Mouse (Mus musculus) Muller cell, postnatal 12 days (primary cell): ENCODE measurements around the gene Glis2.

Experiments
- DNase-seq: peaks from one replicate; pipeline ENCODE4 v3.0.0-alpha.2; 2015; ENCODE audit errors: inconsistent ontology term

The Glis2 gene

GRCm38 (mm10) chr16:4604293-4604837 is 9.9 kb downstream of the Glis2 start:
- peak; percentile 69 for DNase-seq

GRCm38 (mm10) chr16:4605514-4606131 is 11.1 kb downstream of the Glis2 start:
- DNase-seq: no peak

- no peak for DNase-seq
Measured at GRCm38 (mm10) chr16:4606431-4607084, 12.0 kb downstream of the Glis2 start.

DNA sequence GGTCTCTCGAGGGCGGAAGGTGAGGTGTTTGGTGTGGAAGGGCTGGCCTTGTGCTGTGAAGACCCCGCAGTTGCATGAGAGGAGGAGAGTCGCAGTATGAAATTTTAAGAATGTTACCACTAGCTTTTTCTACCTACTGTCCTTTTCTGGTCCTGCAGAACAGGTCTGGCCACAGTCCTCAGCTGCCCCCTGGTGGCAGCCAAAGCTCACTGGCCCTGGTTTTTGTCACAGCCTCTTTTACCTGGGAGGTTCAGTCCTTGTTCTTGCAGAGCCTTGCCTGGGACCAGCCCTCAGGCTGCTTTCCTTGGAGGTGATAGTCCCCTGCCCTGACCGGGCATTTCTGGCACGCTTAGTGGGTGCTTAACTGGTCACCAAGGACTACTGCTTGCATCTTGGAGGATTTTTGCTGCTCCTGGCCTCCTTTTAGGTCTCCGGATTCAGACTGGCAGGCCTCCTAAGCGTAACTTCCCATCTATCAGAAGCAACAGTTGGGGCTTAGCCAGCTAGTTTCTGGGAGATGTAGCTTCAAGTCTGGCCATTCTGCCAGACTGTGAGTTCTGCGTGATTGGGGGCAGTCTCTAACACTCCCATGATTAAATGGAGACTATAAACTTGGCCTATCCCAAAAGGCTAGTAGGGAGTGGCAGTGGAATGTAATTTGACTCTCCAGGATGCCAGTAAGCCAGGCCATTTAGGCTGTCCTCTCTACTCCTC is 13.5 kb downstream of the Glis2 start:
- peak; percentile 77 for DNase-seq

DNA sequence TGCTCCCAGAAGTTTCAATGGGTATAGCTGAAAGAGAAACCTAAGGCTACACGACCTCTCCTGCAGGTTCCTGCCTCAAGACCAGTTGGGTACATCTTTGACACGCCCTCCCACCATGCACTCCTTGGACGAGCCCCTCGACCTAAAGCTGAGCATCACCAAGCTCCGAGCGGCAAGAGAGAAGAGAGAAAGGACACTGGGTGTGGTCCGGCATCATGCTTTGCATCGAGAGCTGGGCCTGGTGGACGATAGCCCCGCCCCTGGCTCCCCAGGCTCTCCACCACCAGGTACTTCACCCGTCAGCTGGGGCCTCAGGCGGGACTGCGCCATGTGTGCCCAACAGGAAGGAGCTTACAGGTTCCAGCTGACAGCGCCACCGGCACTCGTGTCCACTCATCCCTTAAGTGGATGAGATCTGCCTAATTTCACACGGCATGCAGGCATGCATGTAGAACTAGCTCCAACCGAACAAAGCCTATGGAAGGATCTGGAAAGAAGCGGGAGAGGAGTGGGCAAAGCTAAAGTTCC is 14.1 kb downstream of the Glis2 start:
- no peak for DNase-seq

GRCm38 (mm10) chr16:4611193-4611592 is 16.7 kb downstream of the Glis2 start:
- DNase-seq: no peak

DNA sequence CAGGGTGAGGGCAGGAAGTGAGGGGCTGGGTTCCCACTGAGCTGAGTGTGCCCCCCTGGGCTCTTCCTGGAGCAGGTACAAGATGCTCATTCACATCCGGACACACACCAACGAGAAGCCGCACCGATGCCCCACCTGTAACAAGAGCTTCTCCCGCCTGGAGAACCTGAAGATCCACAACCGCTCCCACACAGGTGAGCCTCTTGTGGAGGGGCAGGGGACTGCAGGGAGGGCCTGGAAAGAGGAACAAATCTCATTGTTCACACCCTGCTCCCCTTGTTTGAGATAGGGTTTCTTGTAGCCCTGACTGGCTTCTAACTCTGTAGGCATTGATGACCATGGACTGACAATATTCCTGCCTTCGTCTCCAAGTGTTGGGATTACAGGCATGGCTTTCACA is 17.2 kb downstream of the Glis2 start:
- DNase-seq: no peak

DNA sequence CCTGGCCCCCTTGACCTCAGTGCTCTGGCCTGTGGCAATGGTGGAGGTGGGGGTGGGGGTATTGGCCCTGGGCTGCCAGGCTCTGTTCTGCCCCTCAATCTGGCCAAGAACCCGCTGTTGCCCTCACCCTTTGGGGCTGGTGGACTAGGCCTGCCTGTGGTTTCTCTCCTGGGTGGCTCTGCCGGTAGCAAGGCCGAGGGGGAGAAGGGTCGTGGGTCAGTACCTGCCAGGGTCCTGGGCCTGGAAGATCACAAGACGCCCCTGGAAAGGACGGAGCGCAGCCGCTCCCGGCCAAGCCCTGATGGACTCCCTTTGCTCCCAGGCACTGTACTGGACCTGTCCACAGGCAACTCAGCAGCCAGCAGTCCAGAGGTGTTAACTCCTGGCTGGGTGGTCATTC is 19.2 kb downstream of the Glis2 start:
- no peak for DNase-seq

GRCm38 (mm10) chr16:4614639-4615038 is 20.1 kb downstream of the Glis2 start:
- DNase-seq: no peak

DNA sequence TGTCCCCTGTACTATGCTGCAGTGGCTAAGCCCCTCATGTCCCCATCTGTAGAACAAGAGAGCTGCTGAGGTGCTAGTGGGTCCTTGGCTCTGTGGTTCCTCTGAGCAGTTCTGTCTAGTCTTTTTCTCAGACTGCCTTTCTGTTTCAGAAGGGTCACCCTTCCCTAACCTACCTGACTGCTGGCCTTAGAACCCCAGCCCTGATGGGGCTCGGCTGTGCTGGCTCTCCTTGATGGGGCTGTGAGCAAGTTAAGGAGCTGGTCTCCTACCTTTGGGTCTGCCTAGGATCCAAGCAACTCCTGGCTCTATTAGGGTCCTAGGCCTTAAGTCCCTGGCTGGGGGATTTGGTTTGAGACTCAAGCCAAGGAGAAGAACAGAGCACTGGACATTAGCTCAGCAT is 20.8 kb downstream of the Glis2 start:
- no peak for DNase-seq

DNA sequence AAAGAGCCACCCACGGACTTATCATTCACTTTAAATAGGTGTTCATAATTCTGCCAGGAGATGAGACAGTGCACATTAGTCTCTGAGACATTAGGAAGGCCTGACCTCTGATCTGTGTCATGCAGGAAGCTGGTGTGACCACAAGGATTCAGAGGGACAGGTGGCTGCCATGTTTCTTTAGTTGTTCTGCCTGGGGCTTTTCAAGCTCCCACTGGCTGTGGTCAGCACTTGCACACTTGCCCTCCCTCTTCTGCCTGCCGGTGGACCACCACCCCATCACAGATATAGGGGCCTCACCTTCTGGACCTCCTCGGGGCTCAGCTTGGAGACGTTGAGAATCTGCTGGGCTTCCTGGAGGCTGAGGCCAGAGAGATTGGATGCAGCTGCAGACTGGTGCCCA is 22.3 kb downstream of the Glis2 start:
- DNase-seq: no peak

DNA sequence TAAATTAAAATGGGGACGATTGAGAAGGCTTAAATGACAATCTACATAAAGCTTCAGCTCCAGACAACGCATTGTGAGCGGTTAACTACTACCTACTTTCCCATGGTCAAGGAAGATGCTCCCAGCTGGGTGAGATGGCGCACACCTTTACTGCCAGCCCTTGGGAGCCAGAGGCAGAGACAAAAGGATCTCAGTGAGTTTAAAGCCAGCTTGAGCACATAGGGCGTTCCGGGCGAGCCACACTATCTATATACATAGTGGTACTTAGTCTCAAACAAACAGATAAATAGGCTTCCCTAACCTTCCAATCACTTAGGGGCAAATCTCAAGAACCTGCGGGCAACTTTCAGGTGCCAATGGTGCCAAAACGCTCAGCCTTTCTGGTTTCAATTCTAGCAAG is 29.6 kb downstream of the Glis2 start:
- peak; percentile 54 for DNase-seq

GRCm38 (mm10) chr16:4624481-4625110 is 30.1 kb downstream of the Glis2 start, which contains the start of gene Pam16:
Gene Pam16, minus strand, starts transcription at chr16:4624988.
- DNase-seq: peak; percentile 93

- DNase-seq: no peak
Measured at GRCm38 (mm10) chr16:4627105-4627504, 32.6 kb downstream of the Glis2 start.

GRCm38 (mm10) chr16:4628898-4629419 is 34.4 kb downstream of the Glis2 start:
- no peak for DNase-seq

GRCm38 (mm10) chr16:4629950-4630349 is 35.4 kb downstream of the Glis2 start:
- peak; percentile 72 for DNase-seq

GRCm38 (mm10) chr16:4632050-4632449 is 37.5 kb downstream of the Glis2 start:
- DNase-seq: no peak

- DNase-seq: no peak
Measured at GRCm38 (mm10) chr16:4633661-4634060, 39.1 kb downstream of the Glis2 start.

GRCm38 (mm10) chr16:4634681-4635080 is 40.2 kb downstream of the Glis2 start:
- no peak for DNase-seq

DNA sequence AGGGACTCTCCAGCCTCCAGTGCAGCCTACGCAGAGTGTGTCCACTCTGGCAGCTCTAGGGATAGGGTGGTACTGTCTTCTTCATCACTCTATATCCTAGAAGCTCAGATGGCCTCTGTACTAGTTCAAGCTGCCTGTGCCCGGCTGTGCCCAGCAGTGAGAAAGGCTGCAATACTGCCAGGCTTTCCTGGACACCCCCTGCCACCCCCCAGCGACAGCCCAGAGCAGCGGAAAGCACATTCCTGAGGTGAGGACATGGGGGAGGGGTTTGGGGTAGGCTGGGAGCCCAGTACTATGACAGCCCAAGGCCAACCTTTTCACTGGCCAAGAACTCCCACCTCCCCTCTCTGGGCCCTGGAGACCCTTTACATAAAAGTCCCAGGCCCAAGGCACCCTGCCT is 41.2 kb downstream of the Glis2 start:
- no peak for DNase-seq

- no peak for DNase-seq
Measured at GRCm38 (mm10) chr16:4638891-4639390, 44.4 kb downstream of the Glis2 start.
